Mouse (Mus musculus): ENCODE measurements around the gene Gpr141. TPM values are rescaled to one million over a fixed set of nuclear protein-coding genes. Genes with fewer than 3 reads are reported as not detected.
"Not testable (repeated sequence)": the region's sequence is repeated elsewhere in the genome, so short reads cannot be mapped to it uniquely, and the experiment has no call there.

Gpr141 gene
- not detected for total RNA-seq (2021)

- DNase-seq (ENCODE audit: low spot score in 2 of 2): no peak
- intact Hi-C loops (cut with DNase I): no loop called here
These were observed at the start of gene Gpr141 for GRCm38 (mm10) chr13:19824071-19824470. Gpr141 (minus strand) TSS chr13:19824257.

DNA sequence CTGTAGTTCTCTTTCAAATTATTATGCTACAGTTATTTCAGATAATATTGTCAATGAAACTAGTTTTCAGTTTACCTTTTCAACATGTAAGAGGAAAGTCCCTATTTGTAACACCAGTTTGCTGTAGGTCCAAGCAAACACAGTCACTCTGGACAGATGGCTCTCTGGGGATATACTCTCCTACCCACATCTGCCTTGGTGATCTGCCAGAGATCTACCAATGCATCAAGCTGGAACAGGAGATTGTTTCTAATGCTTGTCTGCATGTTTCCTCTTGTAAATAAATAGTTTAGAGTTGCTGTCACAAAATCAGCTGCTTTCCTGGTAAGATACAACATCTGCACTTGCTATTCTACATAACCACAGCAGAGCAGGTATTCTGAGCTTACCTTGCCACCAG is 40.2 kb upstream of the Gpr141 start:
- intact Hi-C loops (cut with DNase I): no loop called here

GRCm38 (mm10) chr13:19854629-19855333 is 30.7 kb upstream of the Gpr141 start:
- intact Hi-C loops (cut with DNase I): no loop called here

More for the DNA sequence above, 40.2 kb upstream of the Gpr141 start:
- no peak for DNase-seq (ENCODE audit: low spot score in 2 of 2)

DNA sequence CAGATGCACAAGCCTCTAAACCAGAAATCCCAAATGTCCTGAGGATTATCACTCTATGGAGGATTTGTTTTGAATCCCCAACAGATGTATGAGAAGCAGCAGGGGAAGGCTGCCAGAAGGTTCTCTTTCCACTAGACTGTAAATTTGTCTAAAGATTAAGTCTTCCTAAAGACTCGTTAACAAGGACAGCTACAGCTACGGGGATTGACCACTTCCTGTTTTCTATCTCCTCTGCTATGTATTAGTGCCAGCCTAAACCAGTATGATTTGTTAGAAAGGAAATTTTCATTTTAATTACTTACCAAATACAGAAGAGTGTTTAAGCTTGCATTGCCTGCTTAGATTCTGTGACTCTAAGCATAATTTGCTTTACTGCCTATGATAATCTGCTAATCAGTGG is 30.0 kb upstream of the Gpr141 start:
- DNase-seq (ENCODE audit: low spot score in 2 of 2): no peak
- intact Hi-C loops (cut with DNase I): no loop called here

More at GRCm38 (mm10) chr13:19854629-19855333, 30.7 kb upstream of the Gpr141 start:
- no peak for DNase-seq (ENCODE audit: low spot score in 2 of 2)

- no peak for DNase-seq (ENCODE audit: low spot score in 2 of 2)
- intact Hi-C loops (cut with DNase I): no loop called here
These were observed 19.4 kb upstream of the Gpr141 start for GRCm38 (mm10) chr13:19843448-19843847.

GRCm38 (mm10) chr13:19842707-19843106 is 18.6 kb upstream of the Gpr141 start:
- DNase-seq (ENCODE audit: low spot score in 2 of 2): no peak
- intact Hi-C loops (cut with DNase I): no loop called here

DNA sequence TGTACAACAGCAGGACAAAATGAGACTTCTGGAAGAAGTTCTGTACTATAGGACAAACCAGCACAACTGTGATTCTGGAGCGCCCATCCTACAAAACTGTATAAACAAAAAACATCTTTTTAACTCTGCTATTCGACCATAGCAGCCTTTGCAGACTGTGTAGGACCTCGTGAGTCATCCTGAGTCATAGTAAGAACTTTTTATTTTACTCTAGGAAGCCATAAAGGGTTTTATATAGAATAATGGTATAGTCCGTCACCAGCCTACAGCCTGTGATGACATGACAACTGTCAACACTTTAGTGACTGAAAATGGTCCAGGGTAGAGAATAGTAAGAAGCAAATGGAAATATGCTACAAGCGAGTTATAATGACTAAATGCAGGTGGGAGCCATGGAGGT is 17.6 kb upstream of the Gpr141 start:
- intact Hi-C loops (cut with DNase I): no loop called here
- no peak for DNase-seq (ENCODE audit: low spot score in 2 of 2)

GRCm38 (mm10) chr13:19840206-19840605 is 16.1 kb upstream of the Gpr141 start:
- intact Hi-C loops (cut with DNase I): no loop called here
- no peak for DNase-seq (ENCODE audit: low spot score in 2 of 2)

DNA sequence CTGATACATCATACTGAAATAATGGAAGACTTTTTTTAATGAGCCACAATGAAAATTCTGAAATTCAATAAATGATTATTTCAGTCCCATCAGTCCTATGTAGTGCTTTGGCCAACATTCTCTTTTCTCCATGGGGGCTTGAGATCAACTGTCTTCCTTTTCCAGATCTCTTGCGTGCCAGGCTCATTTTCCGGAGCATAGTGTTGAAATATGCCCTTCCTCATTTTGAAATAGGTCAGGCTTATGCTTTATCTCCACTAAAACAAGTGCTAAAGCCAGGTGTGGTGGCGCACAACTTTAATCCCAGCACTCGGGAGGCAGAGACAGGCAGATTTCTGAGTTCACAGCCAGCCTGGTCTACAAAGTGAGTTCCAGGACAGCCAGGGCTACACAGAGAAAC is 6.5 kb upstream of the Gpr141 start:
- DNase-seq (ENCODE audit: low spot score in 2 of 2): no peak
- intact Hi-C loops (cut with DNase I): no loop called here

DNA sequence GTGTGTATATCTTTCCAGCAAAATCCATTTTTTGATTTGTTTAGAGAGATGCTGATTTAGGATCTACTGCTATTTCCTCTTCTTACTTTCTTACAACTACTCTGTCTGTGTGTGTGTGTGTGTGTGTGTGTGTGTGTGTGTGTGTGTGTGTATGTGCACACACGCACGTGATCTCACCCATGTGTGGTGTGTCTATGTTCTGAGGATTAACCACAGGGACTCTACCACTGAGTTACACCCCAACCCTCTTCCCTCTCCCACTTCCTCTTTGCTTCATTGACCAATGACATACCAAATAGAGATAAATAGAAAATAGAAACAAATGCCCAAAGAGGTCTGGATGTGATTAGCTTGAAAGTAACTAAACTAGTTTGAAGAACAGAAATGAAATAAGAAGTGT is 4.0 kb upstream of the Gpr141 start:
- intact Hi-C loops (cut with DNase I): no loop called here
- no peak for DNase-seq (ENCODE audit: low spot score in 2 of 2)

GRCm38 (mm10) chr13:19821639-19822038 is 2.4 kb downstream of the Gpr141 start:
- intact Hi-C loops (cut with DNase I): no loop called here
- no peak for DNase-seq (ENCODE audit: low spot score in 2 of 2)

- DNase-seq (ENCODE audit: low spot score in 2 of 2): no peak
- intact Hi-C loops (cut with DNase I): no loop called here
These were observed 4.1 kb downstream of the Gpr141 start for GRCm38 (mm10) chr13:19819926-19820325.

GRCm38 (mm10) chr13:19819243-19819642 is 4.8 kb downstream of the Gpr141 start:
- intact Hi-C loops (cut with DNase I): no loop called here
- DNase-seq (ENCODE audit: low spot score in 2 of 2): no peak

DNA sequence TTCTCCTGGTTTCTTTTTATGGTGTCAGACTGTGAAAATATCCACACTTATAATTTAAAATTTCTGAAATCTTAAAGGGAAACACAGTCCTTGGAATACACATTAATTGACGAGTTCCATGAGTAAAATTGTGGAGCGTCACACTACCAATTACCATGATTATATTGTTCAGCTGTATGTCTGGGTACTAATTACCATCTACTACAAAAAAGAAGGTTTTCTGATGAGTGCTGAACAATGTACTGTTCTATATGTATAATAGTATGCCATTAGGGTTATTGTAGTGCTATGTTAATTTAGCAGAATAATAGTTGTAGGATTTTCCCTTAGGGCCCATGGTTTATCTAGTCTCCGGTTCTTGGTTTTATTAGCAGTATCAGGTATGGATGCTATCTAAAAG is 29.1 kb downstream of the Gpr141 start:
- DNase-seq (ENCODE audit: low spot score in 2 of 2): no peak
- intact Hi-C loops (cut with DNase I): no loop called here

- no peak for DNase-seq (ENCODE audit: low spot score in 2 of 2)
- intact Hi-C loops (cut with DNase I): no loop called here
These were observed 29.6 kb downstream of the Gpr141 start for GRCm38 (mm10) chr13:19794486-19794885.

GRCm38 (mm10) chr13:19793761-19794160 is 30.3 kb downstream of the Gpr141 start:
- no peak for DNase-seq (ENCODE audit: low spot score in 2 of 2)
- intact Hi-C loops (cut with DNase I): no loop called here

- intact Hi-C loops (cut with DNase I); DNase-seq (ENCODE audit: low spot score in 2 of 2): not testable (repeated sequence)
These were observed 36.1 kb downstream of the Gpr141 start for GRCm38 (mm10) chr13:19787946-19788345.

DNA sequence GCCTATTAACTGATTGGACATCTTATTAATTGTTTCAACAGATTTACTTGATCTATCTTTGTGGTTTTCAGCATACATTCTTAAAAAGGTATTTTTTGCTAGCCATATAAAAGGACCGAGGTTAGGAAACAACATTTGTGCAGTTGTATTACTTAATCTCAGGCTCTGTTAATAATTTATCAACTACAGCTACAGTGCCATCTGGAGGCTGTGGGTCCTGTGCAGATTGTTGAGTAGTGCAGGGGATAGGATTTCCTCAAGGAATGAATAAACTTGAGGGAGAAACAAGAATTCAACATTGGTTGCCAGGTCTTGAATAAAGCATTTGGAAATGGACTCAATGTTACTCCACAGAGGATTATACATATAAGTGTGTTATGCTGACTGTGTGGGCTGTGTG is 53.9 kb downstream of the Gpr141 start:
- intact Hi-C loops (cut with DNase I): no loop called here
- no peak for DNase-seq (ENCODE audit: low spot score in 2 of 2)

GRCm38 (mm10) chr13:19767202-19767601 is 56.9 kb downstream of the Gpr141 start:
- no peak for DNase-seq (ENCODE audit: low spot score in 2 of 2)
- intact Hi-C loops (cut with DNase I): no loop called here

DNA sequence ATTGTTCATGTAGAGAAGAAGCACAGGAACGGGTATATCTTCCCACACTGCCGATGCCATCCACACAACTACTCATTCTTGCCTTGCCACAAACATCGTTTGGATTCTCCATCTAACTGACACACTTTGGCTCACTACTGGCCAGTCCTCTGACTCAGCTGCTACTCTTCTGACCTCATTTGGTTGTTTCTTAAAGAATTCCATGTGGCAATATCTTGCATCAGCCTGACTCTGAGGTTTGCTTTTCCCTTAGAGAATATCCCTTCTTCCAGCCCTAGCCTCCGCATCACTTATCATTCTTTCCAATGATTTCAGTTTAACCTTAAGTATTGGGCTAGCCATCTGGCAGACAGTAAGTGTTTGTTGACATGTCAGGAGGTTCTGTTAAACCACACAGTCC is 59.8 kb downstream of the Gpr141 start:
- no peak for DNase-seq (ENCODE audit: low spot score in 2 of 2)
- intact Hi-C loops (cut with DNase I): no loop called here

- intact Hi-C loops (cut with DNase I): no loop called here
These were observed 60.8 kb downstream of the Gpr141 start for GRCm38 (mm10) chr13:19763211-19763610.

DNA sequence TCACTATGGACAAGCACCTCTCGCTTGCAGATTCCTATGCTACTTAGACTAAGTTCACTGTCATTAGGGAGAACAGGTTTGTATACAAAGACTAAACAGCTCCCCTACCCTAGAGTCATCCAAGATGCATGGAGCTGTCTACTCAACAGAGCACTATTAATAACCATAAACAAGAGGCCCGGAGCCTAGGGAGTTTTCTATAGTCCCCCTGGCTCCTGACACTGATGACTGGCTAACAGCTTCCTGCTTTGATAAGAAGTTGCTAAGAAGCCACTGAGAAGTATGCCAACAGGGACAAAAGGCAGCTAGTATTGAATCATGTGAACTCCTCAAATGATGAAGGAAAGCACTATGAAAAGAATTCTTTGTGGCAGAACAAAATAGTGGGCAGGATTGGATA is 78.3 kb downstream of the Gpr141 start:
- intact Hi-C loops (cut with DNase I): no loop called here
- no peak for DNase-seq (ENCODE audit: low spot score in 2 of 2)

More at GRCm38 (mm10) chr13:19763211-19763610, 60.8 kb downstream of the Gpr141 start:
- no peak for DNase-seq (ENCODE audit: low spot score in 2 of 2)

All from left cerebral cortex, postnatal 36 days (tissue).